Mouse (Mus musculus) sigmoid colon, adult 10 weeks (tissue): ENCODE results near the gene Asap3. TPM values are rescaled to one million over a fixed set of nuclear protein-coding genes. Genes with fewer than 3 reads are reported as not detected.

Experiments
- polyA plus RNA-seq: library from polyadenylated mRNA; stranded (reverse); fragments of 350-450 nt; fragmentation: Illumina TruSeq; extraction: RNeasy Lipid Tissue Mini Kit (QIAGEN cat#74804); gene quantifications from one replicate; pipeline ENCODE4 v1.2.3, GENCODE M21; 2014; ENCODE audit warnings: low read depth, low replicate concordance

The Asap3 gene
- 0.28 TPM for polyA plus RNA-seq

DNA sequence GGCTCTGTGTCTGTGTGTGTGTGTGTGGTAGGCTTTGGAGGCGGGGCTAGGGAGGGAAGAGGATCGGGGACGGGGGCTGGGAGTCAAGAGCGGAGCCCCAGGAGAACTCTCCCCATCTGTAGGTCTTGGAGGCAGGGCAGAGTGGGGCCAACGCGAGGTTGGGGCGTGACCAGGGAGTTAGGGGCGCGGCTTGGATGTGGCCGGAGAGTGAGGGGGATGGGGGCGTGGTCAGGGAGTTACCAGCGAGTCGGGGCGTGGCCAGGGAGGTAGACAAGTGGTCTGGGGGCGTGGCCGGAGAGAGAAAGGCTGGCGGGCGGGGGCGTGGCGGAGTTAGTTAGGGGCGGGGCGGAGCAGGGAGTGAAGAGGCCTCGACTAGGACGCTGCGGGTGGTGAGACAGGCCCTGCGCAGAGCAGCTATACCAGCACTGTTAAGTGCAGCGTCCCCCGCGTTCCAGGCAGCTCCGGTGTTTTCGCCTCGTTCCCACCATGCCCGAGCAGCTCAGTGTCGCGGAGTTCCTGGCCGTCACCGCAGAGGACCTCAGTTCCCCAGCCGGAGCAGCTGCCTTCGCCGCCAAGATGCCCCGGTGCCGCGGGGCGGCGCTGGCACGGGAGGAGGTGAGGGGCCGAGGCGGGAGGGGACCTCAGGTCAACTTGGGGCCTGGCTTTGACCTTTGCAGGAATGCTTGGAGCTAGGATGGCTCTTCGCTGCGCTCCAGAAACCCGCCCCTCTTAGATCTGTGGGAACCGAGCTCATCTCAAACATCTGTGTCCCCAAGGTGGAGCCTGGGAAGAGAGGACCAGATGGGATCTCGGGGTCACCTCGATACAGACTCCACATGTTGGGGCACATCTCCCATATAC is at the start of gene Asap3:
Gene Asap3, plus strand, starts transcription at position 333 of the 861 bp plus-strand sequence.

DNA sequence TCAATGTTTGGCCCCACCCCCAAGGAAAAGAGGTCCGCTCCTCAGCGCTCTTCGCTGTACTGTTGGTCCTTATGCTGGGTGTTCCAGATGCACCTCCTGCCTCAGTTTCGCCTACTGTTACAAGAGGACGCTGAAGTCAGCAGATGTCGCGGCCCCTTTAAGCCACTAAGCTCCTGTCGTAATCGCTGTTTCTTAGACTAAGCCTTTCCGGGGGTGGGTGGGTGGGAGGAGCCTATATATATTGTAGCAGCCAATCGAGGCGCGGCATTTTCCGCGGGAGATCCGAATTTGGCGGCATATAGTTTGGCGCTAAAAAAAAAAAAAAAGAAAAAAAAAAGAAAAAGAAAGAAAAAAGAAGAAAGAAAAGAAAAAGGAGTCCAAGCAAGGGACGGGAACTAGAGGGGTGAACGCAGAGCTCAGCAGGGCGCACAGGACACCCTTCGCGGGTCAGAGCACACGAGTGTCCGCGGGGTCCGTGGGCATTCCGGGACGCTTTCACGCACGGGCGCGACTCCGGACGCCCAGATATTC is 34.1 kb upstream of the Asap3 start, which contains the start of gene E2f2:
Gene E2f2, plus strand, starts transcription at position 384 of the 531 bp plus-strand sequence.

DNA sequence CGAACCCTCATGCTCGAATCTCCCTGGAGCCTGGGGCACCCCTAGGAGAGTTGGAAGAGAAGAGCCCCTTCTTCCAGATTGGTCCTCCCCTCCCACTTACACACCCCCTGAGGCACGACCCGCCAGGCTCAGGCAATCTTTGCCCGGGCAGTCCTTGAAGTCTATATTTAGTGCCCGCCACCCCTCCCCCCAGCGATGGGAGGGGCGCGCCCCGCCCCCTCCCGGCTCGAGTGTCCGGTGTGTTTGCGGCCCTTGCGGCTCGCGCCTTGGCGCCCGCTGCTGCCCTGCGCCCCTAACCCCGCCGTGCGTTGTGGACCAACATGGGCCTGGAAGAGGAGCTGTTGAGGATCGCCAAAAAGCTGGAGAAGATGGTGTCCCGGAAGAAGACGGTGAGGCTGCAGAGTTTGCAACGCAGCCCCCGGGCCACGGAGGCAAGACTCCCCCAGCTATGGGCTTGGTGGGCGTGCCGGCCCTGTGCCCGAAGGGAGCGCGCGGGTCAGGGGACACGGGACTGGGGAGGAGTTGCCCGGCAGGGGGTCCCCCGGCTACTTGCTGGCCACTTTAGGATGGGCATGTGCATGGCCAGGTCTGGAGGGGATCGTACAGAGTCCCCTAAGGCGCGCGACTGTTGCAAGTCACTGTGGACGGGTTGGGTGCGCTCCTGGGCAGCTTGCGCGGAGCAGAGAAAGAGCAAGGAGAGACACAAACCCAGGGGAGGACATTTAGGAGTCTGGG is 41.7 kb downstream of the Asap3 start, which contains the start of gene Tcea3:
Gene Tcea3, plus strand, starts transcription at position 1 of the 735 bp plus-strand sequence.

DNA sequence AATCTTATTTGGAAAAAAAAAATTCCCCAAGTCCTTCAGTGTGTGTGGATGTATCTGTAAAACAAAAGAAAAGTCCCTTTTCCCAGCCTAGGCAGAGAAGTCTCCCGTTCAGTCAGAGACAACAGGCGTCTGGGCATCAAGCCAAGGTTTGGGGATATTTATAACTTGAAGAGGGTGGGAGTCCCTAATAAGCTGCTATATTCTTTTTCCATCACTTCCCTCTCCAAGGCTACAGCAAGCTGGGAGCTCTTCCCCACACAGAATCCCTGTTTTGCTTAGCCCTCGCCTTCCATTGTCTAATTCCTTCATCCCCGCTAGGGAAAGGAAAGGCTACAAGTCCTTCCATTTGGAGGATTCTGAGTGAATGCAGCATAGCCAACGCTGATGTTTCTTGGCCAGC is 78.3 kb downstream of the Asap3 start, which contains the start of gene Zfp46:
Gene Zfp46, plus strand, starts transcription at position 229 of the 400 bp plus-strand sequence.

Other genes with a start within 250 kb of the Asap3 start
- gene Gale, start 242.6 kb upstream of the Asap3 start, polyA plus RNA-seq = 2.0 TPM
- 0.54 TPM for gene Lypla2, start 233.7 kb upstream of the Asap3 start, polyA plus RNA-seq
- gene Pithd1, start 219.1 kb upstream of the Asap3 start, polyA plus RNA-seq = 71.5 TPM
- gene Eloa, start 184.6 kb upstream of the Asap3 start, polyA plus RNA-seq = 24.0 TPM
- gene Rpl11, start 152.9 kb upstream of the Asap3 start, polyA plus RNA-seq = 430 TPM
- 10.3 TPM for gene Id3, start 62.9 kb upstream of the Asap3 start, polyA plus RNA-seq
- 2.7 TPM for gene E2f2, start 34.0 kb upstream of the Asap3 start, polyA plus RNA-seq
- 23.3 TPM for gene Tcea3, start 41.4 kb downstream of the Asap3 start, polyA plus RNA-seq
- 10.0 TPM for gene Zfp46, start 78.3 kb downstream of the Asap3 start, polyA plus RNA-seq
- 145 TPM for gene Hnrnpr, start 104.6 kb downstream of the Asap3 start, polyA plus RNA-seq
- 0.19 TPM for gene Htr1d, start 217.2 kb downstream of the Asap3 start, polyA plus RNA-seq